Mouse (Mus musculus): ENCODE data around the gene Ifnlr1. TPM values are rescaled to one million over a fixed set of nuclear protein-coding genes. Genes with fewer than 3 reads are reported as not detected.
"Not testable (repeated sequence)": the region's sequence is repeated elsewhere in the genome, so short reads cannot be mapped to it uniquely, and the experiment has no call there.

The Ifnlr1 gene
- total RNA-seq, 2 experiments from 2014 or later = 0.23 to 0.42 TPM

DNA sequence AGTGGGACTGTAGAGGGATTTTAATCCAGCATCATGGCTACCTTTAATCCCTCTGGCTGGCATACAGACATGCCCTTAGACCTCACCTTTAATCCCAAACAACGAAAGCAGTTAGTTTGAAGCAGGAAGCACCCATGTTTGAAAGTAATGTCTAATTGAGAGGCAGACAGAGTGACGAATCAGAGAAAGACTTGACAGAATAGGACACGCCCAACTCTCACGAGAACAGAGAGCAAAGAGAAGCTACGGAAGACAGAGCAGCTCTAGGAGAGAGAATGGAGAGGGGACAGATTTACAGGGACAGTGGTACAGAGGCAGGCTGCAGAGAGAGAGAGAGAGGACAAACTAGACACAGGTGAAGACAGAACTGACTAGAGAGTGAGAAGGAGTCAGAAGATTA lies 4.3 kb upstream of the Ifnlr1 start:
- intact Hi-C loops (cut with DNase I; ENCODE audit: low total_unique reads) = no loop called here
- no peak for DNase-seq

- no peak for DNase-seq
- intact Hi-C loops (cut with DNase I; ENCODE audit: low total_unique reads) = no loop called here
Measured at GRCm38 (mm10) chr4:135683553-135683952, 2.5 kb upstream of the Ifnlr1 start.

- intact Hi-C loops (cut with DNase I; ENCODE audit: low total_unique reads) = no loop called here
Measured at GRCm38 (mm10) chr4:135684731-135685130, 1.4 kb upstream of the Ifnlr1 start.

GRCm38 (mm10) chr4:135686568-135686953 lies 474 bp downstream of the Ifnlr1 start:
- no peak for DNase-seq
- intact Hi-C loops (cut with DNase I; ENCODE audit: low total_unique reads) = no loop called here

More at GRCm38 (mm10) chr4:135684731-135685130, 1.4 kb upstream of the Ifnlr1 start:
- no peak for DNase-seq

GRCm38 (mm10) chr4:135689797-135690196 lies 3.7 kb downstream of the Ifnlr1 start:
- no peak for DNase-seq
- intact Hi-C loops (cut with DNase I; ENCODE audit: low total_unique reads) = no loop called here

DNA sequence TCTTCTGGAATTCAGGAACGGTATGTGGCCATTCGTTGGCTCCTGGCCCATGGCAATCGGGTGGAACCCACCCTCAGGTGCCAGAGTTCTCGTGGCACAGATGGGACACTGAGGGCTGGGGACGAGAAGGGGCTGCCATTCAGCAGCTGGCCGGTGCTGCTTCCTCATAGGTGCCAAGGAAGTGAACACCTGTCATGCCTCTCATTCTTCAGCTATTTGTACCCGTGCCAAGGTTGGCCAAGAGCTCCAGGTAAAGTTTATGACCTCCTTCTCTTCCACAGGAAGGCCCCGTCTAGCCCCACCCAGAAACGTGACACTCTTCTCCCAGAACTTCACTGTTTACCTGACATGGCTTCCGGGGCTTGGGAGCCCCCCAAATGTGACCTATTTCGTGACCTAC lies 4.2 kb downstream of the Ifnlr1 start:
- intact Hi-C loops (cut with DNase I; ENCODE audit: low total_unique reads) = no loop called here
- no peak for DNase-seq

DNA sequence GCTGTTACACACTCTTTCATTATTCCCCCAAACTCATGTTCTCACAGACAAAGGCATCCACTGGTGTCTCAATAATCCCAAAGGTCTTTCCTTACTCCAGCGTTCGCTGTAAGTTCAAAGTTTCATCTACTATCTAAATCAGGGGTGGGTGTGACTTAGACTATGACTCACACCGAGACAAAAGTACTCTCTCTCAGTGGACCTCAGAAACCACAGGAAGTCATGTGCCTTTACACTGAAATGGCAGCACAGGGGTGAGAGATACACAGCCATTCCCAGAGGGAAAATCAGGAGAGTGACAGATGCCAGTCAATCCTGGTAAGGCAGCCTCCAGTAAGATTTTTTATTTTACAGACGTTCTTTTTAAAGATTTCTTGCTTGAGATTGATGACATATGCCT lies 6.8 kb downstream of the Ifnlr1 start:
- DNase-seq = no peak
- intact Hi-C loops (cut with DNase I; ENCODE audit: low total_unique reads) = no loop called here

DNA sequence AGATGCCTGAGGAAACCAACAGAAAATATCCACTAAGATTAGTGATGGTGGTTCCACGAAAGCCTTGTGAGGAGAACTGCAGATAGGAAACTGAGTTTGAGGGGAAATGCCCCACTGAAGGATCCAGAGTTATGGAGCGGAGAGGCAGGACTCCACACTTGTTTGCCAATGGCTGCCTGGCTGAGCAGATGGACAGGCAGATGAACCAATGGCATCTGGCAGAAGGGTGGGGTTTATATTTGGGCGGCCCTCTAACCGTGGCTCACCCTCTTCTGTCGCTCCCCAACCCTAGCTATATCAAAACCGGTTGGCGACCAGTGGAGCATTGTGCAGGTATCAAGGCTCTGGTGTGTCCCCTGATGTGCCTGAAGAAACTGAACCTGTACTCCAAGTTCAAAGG lies 12.4 kb downstream of the Ifnlr1 start:
- intact Hi-C loops (cut with DNase I; ENCODE audit: low total_unique reads) = no loop called here
- DNase-seq = no peak

GRCm38 (mm10) chr4:135703497-135703896 lies 17.4 kb downstream of the Ifnlr1 start:
- intact Hi-C loops (cut with DNase I; ENCODE audit: low total_unique reads) = no loop called here
- DNase-seq = no peak

GRCm38 (mm10) chr4:135704016-135704415 lies 17.9 kb downstream of the Ifnlr1 start:
- intact Hi-C loops (cut with DNase I; ENCODE audit: low total_unique reads) = no loop called here
- DNase-seq = no peak

DNA sequence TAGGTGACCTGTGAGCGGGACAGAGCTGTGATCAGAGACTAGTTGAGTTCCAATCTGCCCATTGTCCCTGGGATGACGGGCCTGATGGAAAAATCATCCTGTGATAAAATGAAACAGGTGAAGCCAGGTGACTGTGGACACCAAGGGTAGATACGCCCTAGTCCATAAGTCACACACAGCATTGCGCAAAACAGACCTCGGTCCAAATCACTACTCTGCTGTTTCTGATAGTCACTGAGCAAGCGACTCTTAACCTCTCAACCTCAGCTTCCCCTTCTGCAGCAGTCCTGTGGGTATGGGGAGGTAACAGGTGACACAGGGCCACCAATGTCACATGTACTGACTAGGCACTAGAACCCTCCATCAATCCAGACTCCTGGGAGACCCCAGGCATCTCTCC lies 20.0 kb downstream of the Ifnlr1 start:
- intact Hi-C loops (cut with DNase I; ENCODE audit: low total_unique reads) = loop anchor here (5.0 kb wide), 1 partner anchor 61 kb away; no protein-coding TSS in a partner anchor
- no peak for DNase-seq

DNA sequence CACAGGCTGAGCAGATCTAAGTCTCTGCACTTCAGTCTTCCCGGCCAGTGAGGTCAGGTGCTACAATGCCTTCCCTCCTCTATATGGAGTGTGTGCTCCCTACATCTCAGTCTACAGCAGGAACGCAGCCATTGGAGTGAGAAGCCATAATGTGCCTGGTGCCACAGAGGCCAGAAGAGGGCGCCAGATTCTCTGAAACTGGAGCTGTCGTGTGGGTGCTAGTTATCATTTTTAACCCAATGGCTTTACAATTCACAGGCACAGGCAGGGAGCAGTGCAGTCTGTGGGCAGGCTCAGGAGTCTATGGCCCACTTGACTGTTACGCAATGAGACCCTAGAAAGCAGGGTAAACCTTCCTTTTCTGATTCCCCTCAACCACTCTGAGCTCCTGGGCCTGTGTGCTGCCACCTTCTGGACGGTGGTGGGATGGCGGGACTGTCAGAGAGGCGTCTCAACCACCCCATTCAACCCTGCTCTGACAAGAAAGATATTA lies 23.0 kb downstream of the Ifnlr1 start:
- DNase-seq = peak; percentile 72
- intact Hi-C loops (cut with DNase I; ENCODE audit: low total_unique reads) = loop anchor here (5.0 kb wide), 1 partner anchor 58 kb away; no protein-coding TSS in a partner anchor

DNA sequence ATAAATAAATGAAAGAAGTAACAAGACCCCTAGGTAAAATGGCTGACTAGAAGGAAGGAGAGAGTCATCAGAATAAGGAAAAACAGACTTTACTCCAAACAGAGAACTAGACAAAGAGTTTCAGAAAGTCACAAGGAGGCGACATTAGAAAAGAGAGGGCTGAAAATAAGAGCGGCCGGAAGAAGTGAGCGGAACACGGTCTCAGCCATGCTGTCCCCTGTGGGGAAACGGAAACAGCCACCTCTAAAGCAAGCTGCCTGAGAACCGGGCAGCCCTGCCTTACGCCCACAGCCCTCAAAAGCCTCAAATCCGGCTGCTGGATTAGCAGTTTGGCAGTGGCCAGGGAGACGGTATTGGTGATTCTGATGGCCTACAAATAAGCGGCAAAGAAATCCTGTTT lies 23.5 kb downstream of the Ifnlr1 start:
- DNase-seq = no peak
- intact Hi-C loops (cut with DNase I; ENCODE audit: low total_unique reads) = loop anchor here (5.0 kb wide), 1 partner anchor 58 kb away; no protein-coding TSS in a partner anchor

GRCm38 (mm10) chr4:135710392-135710791 lies 24.3 kb downstream of the Ifnlr1 start:
- intact Hi-C loops (cut with DNase I; ENCODE audit: low total_unique reads) = no loop called here
- DNase-seq = no peak

DNA sequence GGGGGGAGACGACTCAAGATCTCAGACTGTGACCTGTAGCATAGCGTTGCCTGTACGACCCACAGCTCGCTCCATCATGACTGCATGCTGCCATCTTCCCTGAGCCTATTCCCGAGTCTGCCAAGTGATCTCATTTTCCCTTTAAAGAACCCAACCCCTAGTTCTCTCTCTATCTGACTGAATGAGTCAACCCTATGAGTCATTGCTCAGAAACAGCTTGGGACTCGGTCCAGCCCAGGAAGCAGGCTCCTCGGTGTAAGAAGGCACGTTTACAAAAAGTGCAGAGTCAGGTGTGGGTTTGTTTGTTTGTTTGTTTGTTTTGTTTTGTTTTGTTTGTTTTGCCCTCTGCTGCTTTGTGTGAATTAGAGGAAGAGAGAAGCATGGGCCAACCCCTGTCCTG lies 28.7 kb downstream of the Ifnlr1 start:
- intact Hi-C loops (cut with DNase I; ENCODE audit: low total_unique reads) = no loop called here
- DNase-seq = no peak

DNA sequence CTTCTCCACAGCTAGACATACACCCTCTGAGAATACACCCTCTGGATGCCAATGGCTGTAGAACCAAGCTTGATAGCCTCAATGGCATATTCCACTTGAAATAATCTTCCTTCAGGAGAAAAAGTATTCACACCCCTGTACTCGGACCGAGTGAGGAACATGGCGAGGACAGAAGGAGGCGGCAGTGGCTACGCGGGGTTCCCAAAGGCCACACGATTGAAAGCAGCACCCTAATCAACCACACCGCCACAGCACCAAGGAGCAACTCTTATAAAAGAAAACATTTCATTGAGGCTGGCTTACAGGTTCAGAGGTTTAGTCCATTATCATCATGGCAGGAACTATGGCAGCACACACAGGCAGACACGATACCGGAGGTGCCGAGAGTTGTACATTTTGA lies 30.4 kb downstream of the Ifnlr1 start:
- intact Hi-C loops (cut with DNase I; ENCODE audit: low total_unique reads); DNase-seq: not testable (repeated sequence)

DNA sequence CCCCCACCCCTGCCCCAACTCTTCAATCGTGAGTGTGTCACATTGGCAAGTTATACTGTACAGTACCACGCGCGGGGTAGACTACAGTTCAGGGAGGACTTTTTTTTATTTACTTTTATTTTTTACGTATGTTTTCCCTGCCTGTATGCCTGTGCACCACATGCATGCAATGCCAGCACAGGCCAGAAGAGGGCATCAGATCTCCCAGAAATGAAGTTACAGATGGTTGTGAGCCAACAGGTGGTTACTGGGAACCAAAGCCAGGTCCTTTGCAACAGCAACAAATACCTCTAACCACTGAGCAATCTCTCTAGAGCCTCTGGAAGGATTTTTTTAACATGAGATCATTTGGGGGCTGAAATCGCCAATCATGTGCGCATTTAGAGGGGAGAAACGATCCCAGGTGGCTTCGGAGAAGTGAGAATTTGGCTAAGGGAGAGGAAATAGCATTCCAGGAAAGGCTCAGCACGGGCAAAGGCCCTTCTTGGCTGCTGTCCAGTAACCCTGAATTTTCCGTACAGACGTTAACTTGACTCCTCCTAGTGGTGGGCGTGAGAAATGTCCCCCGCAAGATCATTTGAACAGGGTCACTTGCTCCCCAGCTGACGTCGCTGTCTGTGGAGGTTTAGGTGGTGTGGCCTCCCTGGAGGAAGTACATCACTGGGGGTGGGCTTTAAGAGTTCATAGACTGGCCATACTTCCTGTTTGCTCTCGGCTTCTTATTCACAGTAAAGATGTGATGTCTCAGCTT lies 36.6 kb downstream of the Ifnlr1 start:
- intact Hi-C loops (cut with DNase I; ENCODE audit: low total_unique reads) = no loop called here

DNA sequence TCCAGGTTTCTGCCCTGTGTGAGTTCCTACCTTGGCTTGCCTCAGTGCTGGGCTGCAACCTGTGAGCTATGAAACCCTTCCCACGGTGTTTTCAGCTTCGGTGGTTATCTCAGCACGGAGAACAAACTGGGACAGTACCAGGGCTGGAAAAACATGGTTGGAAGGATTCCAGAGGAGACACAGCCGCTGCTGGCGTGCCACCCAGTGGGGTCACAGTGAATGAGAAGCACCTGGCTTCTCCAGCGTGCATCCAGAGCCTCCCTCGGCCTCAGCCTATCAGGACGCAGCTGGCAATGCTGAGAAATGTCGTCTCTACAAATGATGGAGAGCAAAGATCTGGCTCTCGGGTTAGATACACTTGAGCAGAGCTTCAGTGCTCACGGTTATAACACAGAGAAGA lies 40.3 kb downstream of the Ifnlr1 start:
- intact Hi-C loops (cut with DNase I; ENCODE audit: low total_unique reads) = no loop called here
- no peak for DNase-seq

More for the DNA sequence above, 36.6 kb downstream of the Ifnlr1 start:
- no peak for DNase-seq

- intact Hi-C loops (cut with DNase I; ENCODE audit: low total_unique reads) = no loop called here
- no peak for DNase-seq
Measured at GRCm38 (mm10) chr4:135727817-135728216, 41.7 kb downstream of the Ifnlr1 start, which contains the start of gene Il22ra1. TSS of gene Il22ra1 (plus strand) at chr4:135728172.

DNA sequence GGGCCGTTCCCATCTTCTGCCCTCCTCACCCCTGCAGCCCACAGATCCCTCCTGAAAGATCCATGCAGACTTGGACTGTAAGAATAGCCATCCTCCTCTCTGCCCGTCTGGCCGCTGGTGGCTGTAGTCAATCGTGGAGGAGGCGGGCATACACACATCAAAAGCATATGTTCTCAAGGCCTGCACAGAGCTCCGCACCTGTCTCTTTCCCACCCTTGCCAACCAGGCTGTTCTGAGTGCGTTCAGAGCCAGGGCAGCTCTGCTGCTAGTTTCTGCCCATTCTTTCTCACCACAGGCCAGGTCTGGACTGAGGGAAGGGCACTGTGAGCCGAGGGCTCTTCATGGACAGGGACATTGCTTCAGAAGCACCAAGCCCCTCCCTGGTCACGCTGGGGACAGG lies 44.1 kb downstream of the Ifnlr1 start:
- intact Hi-C loops (cut with DNase I; ENCODE audit: low total_unique reads) = no loop called here
- DNase-seq = no peak

GRCm38 (mm10) chr4:135730951-135731350 lies 44.9 kb downstream of the Ifnlr1 start:
- no peak for DNase-seq
- intact Hi-C loops (cut with DNase I; ENCODE audit: low total_unique reads) = no loop called here
